Mouse (Mus musculus) liver, embryonic 13.5 days (tissue): ENCODE data around the gene Sgsm3. TPM values are rescaled to one million over a fixed set of nuclear protein-coding genes. Genes with fewer than 3 reads are reported as not detected.

Experiments used
- ATAC-seq: fragments of 200-750 bp; cut with Nextera tagmentation; 2 replicates; pipeline ENCODE4 v1.8.0; 2017; ENCODE audit warnings: low read depth, mild to moderate bottlenecking, moderate number of reproducible peaks, moderate library complexity
- DNase-seq: peaks from one replicate; pipeline ENCODE4 v3.0.0; 2022
- H3K27ac ChIP-seq: fragments of 300-500 bp; sonication (generic); 2 replicates; pipeline ENCODE4 v1.5.1; 2015; ENCODE audit warnings: moderate library complexity, mild to moderate bottlenecking, inconsistent platforms
- H3K27me3 ChIP-seq: fragments of 300-500 bp; sonication (generic); 2 replicates; pipeline ENCODE4 v1.6.1; 2015; ENCODE audit warnings: mild to moderate bottlenecking, inconsistent platforms
- H3K36me3 ChIP-seq: fragments of 300-500 bp; sonication (generic); 2 replicates; pipeline ENCODE4 v1.6.1; 2015; ENCODE audit warnings: mild to moderate bottlenecking, inconsistent platforms
- H3K4me1 ChIP-seq: fragments of 300-500 bp; sonication (generic); replicated peaks from 2 replicates; pipeline ENCODE4 v1.6.1; 2015; ENCODE audit warnings: inconsistent platforms
- H3K4me2 ChIP-seq: fragments of 300-500 bp; sonication (generic); 2 replicates; pipeline ENCODE4 v1.6.1; 2015; ENCODE audit warnings: inconsistent platforms, mild to moderate bottlenecking, moderate library complexity
- H3K4me3 ChIP-seq: fragments of 300-500 bp; sonication (generic); replicated peaks from 2 replicates; pipeline ENCODE4 v1.5.1; 2015; ENCODE audit warnings: mild to moderate bottlenecking, inconsistent platforms
- H3K9ac ChIP-seq: fragments of 300-500 bp; sonication (generic); 2 replicates; pipeline ENCODE4 v1.6.1; 2015; ENCODE audit warnings: mild to moderate bottlenecking, inconsistent platforms
- H3K9me3 ChIP-seq: fragments of 300-500 bp; sonication (generic); replicated peaks from 2 replicates; pipeline ENCODE4 v1.6.1; 2016; ENCODE audit warnings: inconsistent platforms
- WGBS: fragments of 180-500 bp; shearing (Covaris S2); methylation state at CpG from one replicate; pipeline ENCODE4 v1.1.7; 2015; ENCODE audit not compliant: insufficient replicate concordance; 5-methylcytosine and 5-hydroxymethylcytosine counted together
- polyA plus RNA-seq: library from polyadenylated mRNA; unstranded; fragments of >200 nt; fragmentation: Nextera tagmentation; extraction: Ambion mirVana; gene quantifications from 2 replicates; pipeline ENCODE4 v1.2.1, GENCODE M21; 2015

The Sgsm3 gene
- polyA plus RNA-seq, 1 experiment from 2014 or later: 12.9 TPM

DNA sequence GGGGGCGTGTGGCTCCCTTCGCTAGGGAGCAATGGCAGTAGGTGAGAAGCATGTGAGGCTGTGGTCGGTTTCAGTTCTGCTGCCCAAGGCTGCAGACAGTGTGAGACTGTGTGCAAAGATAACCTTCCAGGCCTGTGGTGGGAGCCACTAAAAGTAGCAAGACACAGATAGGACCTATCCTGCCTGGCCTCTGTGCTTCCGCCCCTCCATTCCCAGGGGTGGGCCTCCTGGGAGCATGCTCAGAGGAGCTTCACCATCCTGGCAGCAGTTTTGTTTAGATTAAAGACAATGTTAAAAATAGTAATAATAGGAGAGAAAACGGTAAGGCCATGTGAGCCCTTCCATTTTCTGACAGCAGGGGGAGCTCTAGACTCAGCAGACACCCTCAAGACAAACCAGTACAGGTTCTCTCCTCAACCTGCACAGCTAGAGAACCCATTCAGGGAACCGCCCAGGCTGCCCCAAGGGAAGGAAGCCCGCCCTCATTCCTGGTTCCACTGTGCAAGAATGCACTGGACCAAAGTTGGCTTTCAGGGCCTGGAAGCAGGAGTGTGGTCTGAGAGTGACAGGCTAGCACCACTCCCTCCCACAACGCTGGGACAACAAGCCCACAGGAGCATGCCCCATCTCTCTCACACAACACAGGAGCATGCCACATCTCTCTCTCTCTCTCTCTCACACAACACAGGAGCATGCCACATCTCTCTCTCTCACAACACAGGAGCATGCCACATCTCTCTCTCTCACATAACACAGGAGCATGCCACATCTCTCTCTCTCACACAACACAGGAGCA, 50.0 kb downstream of the Sgsm3 start:
- 14% methylated on average over 8 of the region's 8 CpGs for WGBS
- Histone ChIP-seq H3K9ac (no peak overlapping the region), H3K27me3 (no peaks in the 10 kb centered on the region), H3K4me2 (peak overlapping the region; percentile 25), H3K36me3 (no peaks in the 10 kb centered on the region), H3K4me3 (no peak overlapping the region), H3K27ac (peak overlapping the region; percentile 72), H3K4me1 (peaks cover 45% of the 10 kb centered on the region), H3K9me3 (no peaks in the 10 kb centered on the region)
- DNase-seq (peak; percentile 74), ATAC-seq (peak; percentile 96)

DNA sequence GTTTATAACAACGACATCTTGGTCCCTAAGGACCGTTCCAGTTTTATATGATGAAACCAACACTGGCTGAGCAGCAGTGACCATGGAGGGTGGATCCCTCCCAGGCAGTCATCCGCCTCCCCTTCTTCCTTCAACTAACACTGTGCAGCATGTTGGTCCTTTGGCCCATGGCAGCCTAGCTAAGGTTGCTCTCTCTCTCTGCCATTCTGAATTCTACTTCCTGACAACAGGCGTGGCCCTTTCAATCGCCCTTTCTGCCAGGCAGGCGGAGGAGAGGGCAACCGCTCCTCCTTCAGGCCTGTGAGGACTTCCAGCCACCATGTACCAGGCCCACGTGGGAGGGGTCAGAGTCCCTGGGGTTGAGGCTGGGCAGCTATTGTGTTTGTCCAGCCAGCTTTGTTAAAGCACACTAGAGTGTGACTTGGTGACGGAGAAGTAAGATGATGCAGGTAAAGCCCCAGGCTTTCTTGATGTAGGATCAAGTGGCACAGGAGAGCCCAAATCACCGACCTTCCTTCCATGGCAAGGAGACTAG, 53.4 kb downstream of the Sgsm3 start:
- DNase-seq (no peak), ATAC-seq (no peak)
- Histone ChIP-seq H3K27me3 (no peaks in the 10 kb centered on the region), H3K4me3 (no peak overlapping the region), H3K27ac (no peak overlapping the region), H3K9ac (no peak overlapping the region), H3K36me3 (no peaks in the 10 kb centered on the region), H3K9me3 (no peaks in the 10 kb centered on the region), H3K4me1 (peaks cover 64% of the 10 kb centered on the region), H3K4me2 (no peak overlapping the region)
- 73% methylated on average over 10 of the region's 10 CpGs for WGBS

DNA sequence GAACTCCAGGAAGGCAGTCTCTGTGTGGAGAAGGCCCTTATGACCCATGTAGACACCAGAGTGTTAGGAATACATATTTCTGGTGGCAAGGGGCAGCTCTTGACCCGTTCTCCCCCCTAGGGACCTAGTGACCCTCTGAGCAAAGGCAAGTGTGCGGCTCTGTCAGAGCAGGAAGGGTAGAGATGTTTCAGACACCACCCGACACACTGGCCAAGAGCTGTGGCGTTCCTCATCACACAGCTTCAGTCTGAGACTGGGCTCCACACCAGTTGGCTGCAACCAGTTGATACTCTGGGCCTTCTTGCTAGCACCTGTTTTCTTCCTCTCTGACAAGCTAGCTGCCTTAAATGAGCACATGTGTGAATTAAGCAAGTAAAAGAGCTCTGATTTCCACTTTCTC, 54.0 kb downstream of the Sgsm3 start:
- Histone ChIP-seq H3K4me3 (no peak overlapping the region), H3K27me3 (no peaks in the 10 kb centered on the region), H3K9ac (no peak overlapping the region), H3K36me3 (no peaks in the 10 kb centered on the region), H3K4me2 (no peak overlapping the region), H3K4me1 (peaks cover 58% of the 10 kb centered on the region), H3K9me3 (no peaks in the 10 kb centered on the region), H3K27ac (no peak overlapping the region)
- WGBS: 76% methylated on average over 4 of the region's 4 CpGs
- no peak for DNase-seq
- ATAC-seq: no peak

DNA sequence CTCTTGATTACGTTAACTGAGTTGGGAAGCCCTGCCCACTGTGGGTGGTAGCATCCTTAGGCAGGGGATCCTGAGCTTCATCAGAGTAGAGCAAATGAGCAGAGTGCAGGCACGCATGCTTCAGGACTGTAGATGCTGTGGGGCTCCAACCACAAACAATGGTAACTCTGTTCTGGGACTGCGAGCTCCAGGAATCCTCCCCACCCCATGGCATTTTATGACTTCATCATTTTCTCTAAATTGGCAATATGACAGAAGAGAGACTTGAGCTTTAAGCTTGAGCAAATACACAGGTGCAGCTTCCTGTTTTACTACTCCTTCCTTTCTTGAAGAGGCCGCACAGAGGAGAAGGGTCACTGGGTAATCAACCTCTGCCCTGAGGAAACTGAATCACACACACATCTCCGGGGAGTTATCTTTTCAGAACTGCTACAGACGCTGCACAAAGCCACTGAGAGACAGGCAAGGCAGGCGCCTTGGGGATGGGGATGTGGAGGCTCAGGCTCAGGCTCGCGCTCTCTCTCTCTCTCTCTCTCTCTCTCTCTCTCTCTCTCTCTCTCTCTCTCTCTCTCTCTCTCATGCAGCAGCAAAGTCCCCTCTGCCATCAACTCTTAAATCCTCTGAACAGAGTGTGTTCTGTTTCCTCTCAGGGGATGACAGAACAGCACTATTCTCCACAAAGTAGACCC, 55.5 kb downstream of the Sgsm3 start:
- no peaks in the 10 kb centered on the region for H3K9me3 ChIP-seq
- peaks cover 44% of the 10 kb centered on the region for H3K4me1 ChIP-seq
- no peak for ATAC-seq
- WGBS: 32% methylated on average over 9 of the region's 9 CpGs
- no peak overlapping the region for H3K9ac ChIP-seq
- no peak for DNase-seq
- H3K4me3 ChIP-seq: no peak overlapping the region
- H3K27ac ChIP-seq: no peak overlapping the region
- no peak overlapping the region for H3K4me2 ChIP-seq
- no peaks in the 10 kb centered on the region for H3K36me3 ChIP-seq
- no peaks in the 10 kb centered on the region for H3K27me3 ChIP-seq

DNA sequence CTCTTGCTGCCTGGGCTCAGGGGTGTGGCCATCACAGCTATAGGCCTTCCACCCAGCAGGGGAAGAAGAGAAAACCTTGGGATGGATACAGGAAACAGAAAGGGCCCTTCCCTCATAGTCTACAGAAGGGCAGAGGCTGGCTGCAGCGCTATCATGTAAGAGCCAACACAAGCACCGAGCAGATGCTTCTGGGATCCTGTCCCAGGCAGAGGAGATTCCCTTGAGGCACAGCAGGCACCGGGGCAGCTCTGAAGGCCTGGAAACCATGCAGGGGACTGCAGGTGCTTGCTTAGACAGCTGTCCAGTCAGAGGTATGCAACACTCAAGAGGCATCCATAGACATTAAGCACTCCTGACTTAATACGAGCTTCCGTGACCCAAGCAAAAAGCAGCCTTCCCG, 56.6 kb downstream of the Sgsm3 start:
- Histone ChIP-seq H3K4me1 (peaks cover 33% of the 10 kb centered on the region), H3K4me2 (no peak overlapping the region), H3K9ac (no peak overlapping the region), H3K9me3 (no peaks in the 10 kb centered on the region), H3K27ac (no peak overlapping the region), H3K4me3 (no peak overlapping the region), H3K27me3 (no peaks in the 10 kb centered on the region), H3K36me3 (no peaks in the 10 kb centered on the region)
- no peak for DNase-seq
- 74% methylated on average over 6 of the region's 6 CpGs for WGBS
- ATAC-seq: no peak

DNA sequence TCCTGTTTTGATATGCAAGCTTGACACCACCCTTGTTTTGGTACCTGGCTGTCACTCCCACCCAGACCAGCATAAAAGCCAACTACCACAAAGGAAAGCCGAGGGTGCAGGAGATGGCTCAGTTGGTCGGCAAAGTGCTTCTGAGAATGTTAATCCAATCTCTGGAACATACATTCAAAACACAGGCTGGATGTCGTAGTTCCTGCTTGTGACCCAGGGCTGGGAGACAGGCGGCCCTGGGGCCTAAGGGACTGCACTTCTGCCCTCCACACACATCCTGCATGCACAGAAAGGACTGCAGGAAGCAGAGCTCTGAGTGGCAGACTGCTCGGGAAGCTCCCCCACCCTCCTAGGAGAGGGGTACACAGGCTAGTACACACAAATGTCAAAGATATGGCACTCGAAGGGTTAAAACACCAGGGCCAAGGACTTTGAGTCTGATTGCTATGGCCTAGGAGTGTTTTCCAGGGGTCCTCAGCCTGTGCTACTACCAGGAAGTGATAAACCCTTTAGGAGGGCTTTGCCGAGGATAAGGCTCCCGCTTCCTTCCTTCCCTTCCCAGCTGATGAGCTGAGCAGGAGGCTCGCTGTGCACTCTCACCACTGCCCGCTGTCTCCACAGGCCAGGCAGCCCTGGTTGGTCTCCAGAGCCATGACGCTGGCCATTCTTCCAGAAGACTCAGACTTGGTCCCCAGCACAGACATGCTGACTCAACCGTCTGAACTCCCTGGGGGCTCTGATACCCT, 58.0 kb downstream of the Sgsm3 start:
- Histone ChIP-seq H3K36me3 (no peaks in the 10 kb centered on the region), H3K4me1 (peaks cover 29% of the 10 kb centered on the region), H3K9me3 (no peaks in the 10 kb centered on the region), H3K9ac (no peak overlapping the region), H3K4me2 (no peak overlapping the region), H3K27ac (peak overlapping the region; percentile 49; the same call in 1 of the 2 replicates), H3K27me3 (no peaks in the 10 kb centered on the region), H3K4me3 (no peak overlapping the region)
- WGBS: 35% methylated on average over 12 of the region's 12 CpGs
- no peak for DNase-seq
- ATAC-seq: peak; percentile 65

DNA sequence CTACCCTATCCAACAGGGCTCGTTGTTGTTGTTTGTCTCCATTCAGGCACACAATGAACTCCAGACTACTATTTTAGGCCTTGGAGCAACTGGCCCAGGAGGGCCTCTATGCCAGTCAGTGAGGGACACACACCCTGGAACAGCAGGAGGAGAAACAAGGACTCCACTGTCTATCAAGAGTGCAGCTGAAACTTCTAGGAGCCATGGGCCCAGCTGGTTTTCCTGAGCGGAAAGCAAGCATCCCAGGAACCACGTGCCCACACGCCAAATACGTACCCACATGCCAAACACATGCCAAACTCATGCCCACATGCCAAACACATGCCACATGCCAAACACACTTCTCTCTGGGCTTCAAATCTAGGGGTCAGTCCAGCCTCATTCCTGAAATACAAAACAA, 60.9 kb downstream of the Sgsm3 start:
- Histone ChIP-seq H3K4me3 (no peak overlapping the region), H3K27ac (no peak overlapping the region), H3K4me2 (no peak overlapping the region), H3K36me3 (no peaks in the 10 kb centered on the region), H3K4me1 (peaks cover 27% of the 10 kb centered on the region), H3K9me3 (no peaks in the 10 kb centered on the region), H3K27me3 (no peaks in the 10 kb centered on the region), H3K9ac (no peak overlapping the region)
- DNase-seq (no peak), ATAC-seq (no peak)
- WGBS: 69% methylated on average over 5 of the region's 5 CpGs

DNA sequence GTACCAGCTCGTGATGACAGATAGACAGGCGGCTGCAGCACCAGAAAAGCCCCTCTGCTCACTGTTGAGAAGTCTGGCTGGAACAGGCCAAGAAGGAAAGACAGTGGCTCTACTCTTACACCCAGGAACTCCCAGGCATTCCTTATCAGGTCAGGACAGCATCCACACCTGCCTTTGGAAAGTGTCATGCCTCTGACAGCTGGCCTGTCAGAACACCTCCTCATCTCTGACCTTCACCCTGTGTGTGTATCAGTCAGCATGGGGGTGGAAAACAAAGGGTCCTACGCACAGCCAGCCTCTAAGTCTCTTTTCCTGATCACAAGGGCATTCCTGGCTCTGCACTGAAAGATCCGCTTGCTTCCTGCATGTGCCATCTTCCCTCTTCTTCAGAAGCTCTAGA, 64.2 kb downstream of the Sgsm3 start:
- Histone ChIP-seq H3K4me2 (no peak overlapping the region), H3K27me3 (peaks cover 16% of the 10 kb centered on the region; the same call in 1 of the 2 replicates), H3K4me3 (no peak overlapping the region), H3K9me3 (no peaks in the 10 kb centered on the region), H3K36me3 (no peaks in the 10 kb centered on the region), H3K9ac (no peak overlapping the region), H3K4me1 (peaks cover 30% of the 10 kb centered on the region), H3K27ac (no peak overlapping the region)
- DNase-seq: no peak
- WGBS: 48% methylated on average over 4 of the region's 4 CpGs
- ATAC-seq: no peak

DNA sequence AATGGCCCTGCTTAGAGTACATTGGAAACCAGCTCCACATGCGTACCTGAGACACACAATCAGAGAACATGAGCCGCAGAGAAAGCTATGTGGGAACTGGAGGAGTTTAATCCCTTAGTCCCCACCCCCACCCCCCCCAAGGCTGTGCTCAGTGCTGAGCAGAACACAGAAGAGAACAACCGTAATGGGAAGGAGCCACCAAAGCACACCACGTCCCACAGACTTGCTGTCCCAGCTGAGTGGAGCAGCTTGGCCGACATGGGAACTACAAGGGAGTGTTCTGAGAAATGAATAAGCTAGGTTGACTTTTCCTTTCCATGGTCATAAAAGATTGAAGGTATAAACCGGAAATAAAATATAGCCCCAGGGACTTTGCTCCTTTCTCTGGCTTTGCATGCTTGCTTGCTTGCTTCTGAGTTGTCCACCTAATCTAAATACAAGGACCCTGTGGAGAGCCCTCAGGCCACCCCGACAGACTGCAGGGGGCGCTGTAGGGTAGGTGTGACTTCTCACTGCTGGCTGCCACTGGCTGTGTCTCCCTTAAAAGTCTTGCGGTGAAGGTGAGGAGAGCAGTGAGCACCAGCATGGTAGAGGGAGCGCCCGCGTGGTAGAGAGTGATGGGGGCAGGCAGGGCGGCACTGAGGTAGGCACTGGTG, 64.8 kb downstream of the Sgsm3 start:
- H3K9ac ChIP-seq: no peak overlapping the region
- H3K4me3 ChIP-seq: no peak overlapping the region
- WGBS: 58% methylated on average over 13 of the region's 13 CpGs
- peaks cover 36% of the 10 kb centered on the region for H3K4me1 ChIP-seq
- H3K27ac ChIP-seq: no peak overlapping the region
- no peaks in the 10 kb centered on the region for H3K36me3 ChIP-seq
- no peak for ATAC-seq
- no peak overlapping the region for H3K4me2 ChIP-seq
- no peaks in the 10 kb centered on the region for H3K9me3 ChIP-seq
- H3K27me3 ChIP-seq: peaks cover 16% of the 10 kb centered on the region; the same call in 1 of the 2 replicates
- no peak for DNase-seq

DNA sequence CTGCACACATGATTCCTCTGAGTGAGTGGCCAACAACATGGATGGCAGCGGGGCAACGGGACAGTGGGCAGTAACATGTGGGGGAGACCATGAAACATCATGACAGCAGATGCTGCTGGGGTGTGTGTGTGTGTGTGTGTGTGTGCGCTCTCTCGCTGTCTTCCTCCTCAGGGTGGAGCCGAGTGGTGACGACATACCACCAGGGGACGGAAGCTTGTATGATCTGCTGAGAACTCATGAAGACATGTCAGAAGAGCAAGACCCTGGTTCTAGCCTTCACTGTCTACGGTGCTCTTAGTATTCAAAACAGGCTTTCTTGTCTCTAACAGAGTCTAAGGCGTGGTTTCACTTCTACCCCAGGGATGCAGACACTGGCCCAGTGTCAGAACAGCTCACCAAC, 66.9 kb downstream of the Sgsm3 start:
- Histone ChIP-seq H3K4me2 (peak overlapping the region; percentile 41), H3K9ac (peak overlapping the region; percentile 4; the same call in 1 of the 2 replicates), H3K4me3 (peak overlapping the region; percentile 42), H3K4me1 (peaks cover 51% of the 10 kb centered on the region), H3K36me3 (no peaks in the 10 kb centered on the region), H3K9me3 (no peaks in the 10 kb centered on the region), H3K27me3 (peaks cover 16% of the 10 kb centered on the region; the same call in 1 of the 2 replicates), H3K27ac (peak overlapping the region; percentile 60; the same call in 1 of the 2 replicates)
- ATAC-seq (no peak), DNase-seq (no peak)
- WGBS: 37% methylated on average over 9 of the region's 9 CpGs

DNA sequence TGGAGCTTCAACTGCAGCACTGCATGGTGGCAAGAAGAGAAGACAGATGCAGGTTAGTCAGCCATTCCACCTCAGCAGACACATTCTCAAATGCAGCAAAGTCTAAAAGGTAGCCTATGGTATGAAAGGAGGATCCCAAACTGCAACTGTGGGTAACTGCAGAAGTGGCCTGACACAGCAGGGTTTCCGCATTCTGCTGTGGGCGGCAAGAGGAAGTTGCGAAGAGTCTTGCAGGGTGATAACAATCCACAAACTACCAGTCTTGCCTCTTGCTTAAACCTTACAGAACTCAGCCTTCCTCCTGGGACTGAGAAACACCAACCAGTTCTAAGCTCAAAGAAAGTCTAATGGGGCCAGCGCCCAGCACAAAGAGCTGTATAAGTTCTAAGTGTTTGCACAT, 67.8 kb downstream of the Sgsm3 start:
- Histone ChIP-seq H3K4me1 (peaks cover 59% of the 10 kb centered on the region), H3K9me3 (no peaks in the 10 kb centered on the region), H3K27me3 (peaks cover 16% of the 10 kb centered on the region; the same call in 1 of the 2 replicates), H3K4me2 (peak overlapping the region; percentile 41), H3K36me3 (no peaks in the 10 kb centered on the region), H3K9ac (no peak overlapping the region), H3K27ac (peak overlapping the region; percentile 60), H3K4me3 (peak overlapping the region; percentile 42)
- 9% methylated on average over 4 of the region's 4 CpGs for WGBS
- ATAC-seq: no peak
- DNase-seq: no peak
